Mouse (Mus musculus) stomach, postnatal 0 days (tissue): ENCODE data around the gene Prc1.
A peak's percentile ranks its signal among the peaks of the same experiment; 100 is the strongest.

Experiments used
- CTCF ChIP-seq: IDR thresholded peaks from 2 replicates; pipeline ENCODE4 v1.5.1; 2016; ENCODE audit warnings: antibody characterized with exemption, low read depth, mild to moderate bottlenecking, moderate library complexity
- EP300 ChIP-seq: optimal IDR thresholded peaks from 2 replicates; pipeline ENCODE3; 2016; ENCODE audit warnings: antibody characterized with exemption

DNA sequence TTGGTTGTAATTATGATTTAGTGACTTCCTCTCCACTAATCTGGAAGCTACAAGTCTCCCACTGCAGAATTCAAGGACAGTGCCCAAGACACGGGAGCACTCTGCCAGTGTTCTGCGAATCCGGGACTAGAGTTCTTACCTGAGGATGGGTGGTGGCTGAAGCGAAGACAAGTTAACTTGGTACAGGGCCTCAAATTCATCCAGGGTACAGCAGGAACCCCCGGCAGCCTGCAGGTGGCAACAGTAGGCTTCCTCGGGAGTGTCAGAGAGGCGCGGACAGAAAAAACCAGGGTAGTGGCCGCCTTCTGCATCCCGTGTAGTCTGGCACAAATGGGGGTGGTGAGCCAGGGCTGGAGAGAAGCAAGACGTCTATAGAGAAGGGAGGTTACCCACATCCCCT lies 46.5 kb downstream of the Prc1 start, which contains the start of gene Unc45a:
- peak; percentile 87 for TF ChIP-seq CTCF
- TF ChIP-seq EP300: no peak
